Mouse (Mus musculus): ENCODE results near the gene Vmn1r122.
"Not testable (repeated sequence)": the region's sequence is repeated elsewhere in the genome, so short reads cannot be mapped to it uniquely, and the experiment has no call there.

Gene Vmn1r122

DNA sequence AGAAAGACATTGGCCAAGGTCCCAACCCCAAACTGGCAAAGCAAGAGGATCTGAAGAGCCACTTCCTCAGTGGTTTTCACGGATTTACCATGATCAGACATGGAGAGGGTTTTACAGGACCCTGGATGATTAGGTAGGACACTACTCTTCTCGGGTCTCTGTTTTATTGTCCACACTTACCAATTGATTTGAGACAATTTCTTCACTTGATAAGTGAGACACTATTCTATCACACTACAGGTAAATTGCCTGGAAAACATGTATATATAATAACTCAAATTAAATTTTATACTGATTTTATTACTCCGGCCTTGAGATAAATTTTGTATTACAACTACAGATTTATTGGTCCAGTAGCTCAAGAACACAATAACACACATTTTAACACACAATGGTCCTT, at the start of gene Vmn1r122:
Gene Vmn1r122 (minus strand): TSS at position 101 of the 400 bp plus-strand sequence.
- DNase-seq (ENCODE audit: low spot score in 2 of 2): not testable (repeated sequence)

DNA sequence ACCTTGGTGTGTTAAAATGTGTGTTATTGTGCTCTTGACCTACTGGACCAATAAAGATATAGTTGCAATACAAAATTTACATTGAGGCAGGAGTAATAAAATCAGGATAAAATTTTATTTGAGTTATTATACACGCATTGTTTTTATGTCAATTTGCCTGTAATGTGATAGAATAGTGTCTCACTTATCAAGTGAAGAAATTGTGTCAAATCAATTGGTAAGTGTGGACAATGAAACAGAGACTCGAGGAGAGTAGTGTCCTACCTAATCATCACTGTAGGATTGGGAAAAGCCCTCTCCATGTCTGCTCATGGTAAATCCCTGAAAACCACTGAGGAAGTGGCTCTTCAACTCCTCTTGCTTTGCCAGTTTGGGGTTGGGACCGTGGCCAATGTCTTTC, 28.0 kb upstream of the Vmn1r122 start, which contains the start of gene Vmn1r123:
Gene Vmn1r123 (plus strand): TSS at position 301 of the 400 bp plus-strand sequence.
- DNase-seq (ENCODE audit: low spot score in 2 of 2): not testable (repeated sequence)

DNA sequence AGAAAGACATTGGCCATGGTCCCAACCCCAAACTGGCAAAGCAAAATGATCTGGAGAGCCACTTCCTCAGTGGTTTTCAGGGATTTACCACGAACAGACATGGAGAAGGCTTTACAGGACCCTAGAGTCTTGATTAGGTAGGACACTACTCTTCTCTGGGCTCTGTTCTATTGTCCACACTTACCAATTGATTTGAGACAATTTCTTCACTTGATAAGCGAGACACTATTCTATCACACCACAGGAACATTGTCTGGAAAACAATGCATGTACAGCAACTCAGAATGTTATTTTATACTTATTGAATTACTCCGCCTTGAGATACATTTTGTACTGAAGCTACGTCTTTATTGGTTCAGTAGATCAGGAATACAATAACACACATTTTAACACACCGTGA, 35.5 kb downstream of the Vmn1r122 start, which contains the start of gene Vmn1r121:
Gene Vmn1r121 (minus strand): TSS at position 101 of the 400 bp plus-strand sequence.
- not testable (repeated sequence) for DNase-seq (ENCODE audit: low spot score in 2 of 2)

Data from right cerebral cortex, postnatal 10 days (tissue).